Mouse (Mus musculus): Measurements from ENCODE around the gene Ccdc105.

Ccdc105 gene

DNA sequence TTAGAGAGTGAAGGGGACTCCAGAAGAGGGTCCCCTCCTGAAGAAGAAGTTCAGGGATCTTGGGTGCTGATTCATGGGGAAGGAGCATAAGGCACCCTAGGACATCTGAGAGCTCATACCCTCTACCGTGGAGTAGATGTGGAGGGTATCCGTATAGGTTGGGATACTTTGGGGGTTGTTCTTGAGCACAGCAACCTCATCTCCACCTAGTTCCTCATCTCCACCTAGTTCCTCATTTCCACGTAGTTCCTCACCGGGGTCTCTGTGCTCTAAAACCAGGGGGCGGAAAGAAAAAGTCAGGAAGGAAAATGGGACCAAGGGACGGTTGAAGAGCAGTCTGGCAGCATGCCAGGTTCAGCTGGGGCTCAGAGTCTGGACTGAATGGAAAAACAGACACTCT, 38.7 kb downstream of the Ccdc105 start:
- DNase-seq, result no peak

DNA sequence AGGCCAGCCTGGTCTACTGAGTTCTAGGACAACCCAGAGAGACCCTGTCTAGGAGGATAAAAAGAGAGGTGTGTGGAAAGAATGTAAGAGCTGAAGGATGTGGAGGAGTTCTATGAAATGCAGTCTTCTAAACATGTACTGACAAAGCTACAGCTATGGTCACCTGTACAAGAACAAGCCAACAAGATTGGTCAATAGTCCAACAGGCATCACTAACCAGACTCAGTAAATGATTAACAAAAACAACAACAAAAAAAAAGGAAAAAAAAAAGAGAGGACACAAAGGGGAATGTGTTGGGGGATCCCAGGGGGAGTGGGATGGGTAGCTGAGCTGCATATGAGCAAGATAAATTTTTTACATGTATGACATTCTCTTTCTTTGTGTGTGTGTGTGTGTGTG, 42.2 kb downstream of the Ccdc105 start:
- DNase-seq, result no peak

DNA sequence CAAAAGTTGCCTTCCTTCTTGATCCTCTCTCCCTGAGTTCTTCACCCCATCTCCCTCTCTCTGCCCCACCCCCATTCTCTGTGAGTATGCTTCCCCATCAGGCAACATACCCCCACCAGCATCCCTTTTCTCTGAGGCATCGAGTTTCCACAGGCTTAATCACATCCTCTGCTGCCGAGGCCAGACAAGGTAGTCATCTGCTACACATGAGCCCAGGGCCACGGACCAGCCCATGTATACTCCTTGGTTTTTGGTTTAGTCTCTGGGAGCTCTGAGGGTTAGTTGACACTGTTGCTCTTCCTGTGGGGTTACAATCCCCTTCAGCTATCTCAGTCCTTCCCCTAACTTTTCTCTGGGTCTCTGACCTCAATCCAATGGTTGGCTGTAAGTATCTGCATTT, 52.0 kb downstream of the Ccdc105 start:
- no peak for DNase-seq
